Mouse (Mus musculus): Measurements from ENCODE around the gene Olfr71.

GRCm38 (mm10) chr4:43655656-43656338 lies 54.3 kb downstream of the Olfr71 start:
- TF ChIP-seq CTCF (IDR thresholded peaks at IDR 0.05; ENCODE audit: low read depth) (no peak), EP300 (IDR thresholded peaks at IDR 0.05; ENCODE audit: low read depth) (no peak)
